Mouse (Mus musculus) adrenal gland, adult 8-10 months (tissue): ENCODE results near the gene Gm884. TPM values are rescaled to one million over a fixed set of nuclear protein-coding genes. Genes with fewer than 3 reads are reported as not detected.
"Not testable (repeated sequence)": the region's sequence is repeated elsewhere in the genome, so short reads cannot be mapped to it uniquely, and the experiment has no call there.

Source experiments
- DNase-seq: peaks from one replicate; pipeline ENCODE4 v3.0.0; 2022
- total RNA-seq, 4 experiments: library from RNA; stranded (reverse); gene quantifications; 2 replicates each; pipeline ENCODE4 v1.2.4; 2022

Gm884 gene
- total RNA-seq, 4 experiments from 2014 or later: not detected

- DNase-seq: no peak
Observed at GRCm38 (mm10) chr11:103634806-103635205, 13.9 kb upstream of the Gm884 start.

- DNase-seq: no peak
Observed at GRCm38 (mm10) chr11:103627453-103627852, 6.5 kb upstream of the Gm884 start.

GRCm38 (mm10) chr11:103610772-103611171 lies 10.2 kb downstream of the Gm884 start:
- no peak for DNase-seq

GRCm38 (mm10) chr11:103606611-103607010 lies 14.3 kb downstream of the Gm884 start:
- DNase-seq: no peak

GRCm38 (mm10) chr11:103578339-103578738 lies 42.6 kb downstream of the Gm884 start:
- no peak for DNase-seq

GRCm38 (mm10) chr11:103556021-103556420 lies 64.9 kb downstream of the Gm884 start:
- no peak for DNase-seq

GRCm38 (mm10) chr11:103534973-103535372 lies 86.0 kb downstream of the Gm884 start:
- DNase-seq: not testable (repeated sequence)

- peak; percentile 1 for DNase-seq
Observed at GRCm38 (mm10) chr11:103512111-103512510, 108.8 kb downstream of the Gm884 start.

GRCm38 (mm10) chr11:103504497-103504896 lies 116.4 kb downstream of the Gm884 start, which contains the start of gene Lrrc37a:
TSS of gene Lrrc37a (minus strand) at chr11:103504597.
- DNase-seq: no peak

Other genes with a start within 250 kb of the Gm884 start
- 10 to 100 TPM; 21.9 to 27.6 (median 26.0) TPM for gene Plekhm1, start 208.5 kb downstream of the Gm884 start, total RNA-seq
- gene Lrrc37a, start 116.5 kb downstream of the Gm884 start, total RNA-seq: not detected
- not detected for gene Lyzl6, start 17.8 kb upstream of the Gm884 start, total RNA-seq
- under 1 TPM in 3 of 4 experiments, not detected in 1; 0.32 to 1.00 (median 0.37) TPM for gene Rprml, start 28.4 kb upstream of the Gm884 start, total RNA-seq
- 100 to 1,000 TPM in 2 of 4 experiments, 10 to 100 TPM in 2; 93.8 to 114 (median 103) TPM for gene Gosr2, start 76.8 kb upstream of the Gm884 start, total RNA-seq
- gene Wnt9b, start 128.7 kb upstream of the Gm884 start, total RNA-seq: under 1 TPM in 3 of 4 experiments, not detected in 1; 0.07 to 0.31 (median 0.22) TPM
- 1 to 10 TPM in 2 of 4 experiments, under 1 TPM in 2; 0.17 to 3.1 (median 1.3) TPM for gene Wnt3, start 153.0 kb upstream of the Gm884 start, total RNA-seq